Mouse (Mus musculus): ENCODE results near the gene Gtf3c3.

Gtf3c3 gene

DNA sequence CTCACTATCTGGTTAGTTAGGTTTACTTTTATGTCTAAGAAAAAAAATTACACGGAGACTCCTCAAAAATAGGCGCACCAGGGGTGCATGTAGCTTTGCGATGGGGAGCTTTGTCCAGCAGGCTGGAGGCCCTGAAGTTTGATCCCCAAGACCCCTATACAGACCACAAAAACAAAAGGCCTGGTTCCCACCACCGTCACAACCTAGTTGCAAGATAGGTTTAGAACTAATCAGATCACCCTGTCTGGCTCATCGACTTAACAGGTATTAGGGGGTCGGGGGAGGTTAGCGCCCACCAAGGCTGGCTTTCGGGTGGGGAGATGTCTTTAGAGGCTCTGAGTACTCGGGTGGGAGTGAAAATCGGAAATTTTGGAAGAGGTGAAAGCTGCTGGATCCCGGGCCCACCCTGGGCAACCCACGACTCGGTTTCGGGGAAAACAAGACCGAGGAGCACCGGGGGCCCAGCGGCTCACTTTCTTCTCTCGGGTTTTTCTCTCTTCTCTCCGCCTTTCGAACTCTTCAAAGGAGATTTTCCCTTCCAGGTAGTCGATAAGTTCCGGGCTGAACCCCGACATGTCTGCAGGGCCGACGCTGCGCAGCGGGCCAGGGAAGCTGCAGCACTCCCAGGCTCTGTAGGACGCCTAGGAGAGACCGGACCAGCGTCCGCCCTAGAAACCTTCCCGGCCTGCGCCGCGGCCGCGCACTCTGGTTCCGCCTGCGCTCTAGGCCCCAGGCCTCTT, at the start of gene Gtf3c3:
Gene Gtf3c3, minus strand, starts transcription at position 632 of the 740 bp plus-strand sequence.
- peak; percentile 81 for DNase-seq

GRCm38 (mm10) chr1:54484744-54485420, 46.1 kb upstream of the Gtf3c3 start:
- DNase-seq = no peak

DNA sequence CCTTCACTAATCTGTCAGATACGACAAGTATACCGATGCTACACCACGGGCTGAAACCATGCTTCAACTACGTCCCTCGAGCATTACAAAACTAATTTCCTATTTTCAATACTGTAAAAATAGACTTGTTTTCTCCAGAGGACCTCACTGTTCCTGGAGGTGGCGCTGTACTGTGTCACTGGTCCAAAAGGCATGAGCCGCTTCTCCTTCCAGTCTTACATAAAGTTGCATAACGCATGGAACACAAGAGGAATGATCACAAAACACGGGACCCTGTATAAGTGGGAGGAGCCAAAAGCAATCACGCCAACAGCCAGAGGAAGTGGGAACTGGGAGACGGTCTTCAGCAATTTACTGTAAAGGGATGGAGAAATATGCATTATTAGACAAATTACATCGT, 41.7 kb upstream of the Gtf3c3 start:
- no peak for DNase-seq

DNA sequence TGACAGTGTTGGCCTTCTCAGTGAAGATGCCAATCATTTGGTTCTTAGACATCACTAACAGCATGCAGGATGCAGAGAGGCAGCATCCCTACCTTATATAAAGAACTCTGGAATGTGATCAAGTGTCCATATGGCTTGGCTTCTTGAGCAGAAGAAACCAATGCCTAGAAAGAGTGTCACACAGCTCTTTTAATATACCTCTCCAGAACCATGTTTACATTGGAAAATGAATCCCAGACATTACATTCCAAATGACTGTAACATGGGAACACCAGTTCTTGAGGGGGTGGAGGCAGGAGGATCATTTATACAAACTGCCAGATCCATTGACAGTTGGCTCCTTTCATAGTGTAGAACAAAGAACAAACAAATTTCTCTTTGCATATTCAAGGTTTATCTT, 29.9 kb upstream of the Gtf3c3 start:
- no peak for DNase-seq

GRCm38 (mm10) chr1:54467366-54467765, 28.6 kb upstream of the Gtf3c3 start:
- no peak for DNase-seq

DNA sequence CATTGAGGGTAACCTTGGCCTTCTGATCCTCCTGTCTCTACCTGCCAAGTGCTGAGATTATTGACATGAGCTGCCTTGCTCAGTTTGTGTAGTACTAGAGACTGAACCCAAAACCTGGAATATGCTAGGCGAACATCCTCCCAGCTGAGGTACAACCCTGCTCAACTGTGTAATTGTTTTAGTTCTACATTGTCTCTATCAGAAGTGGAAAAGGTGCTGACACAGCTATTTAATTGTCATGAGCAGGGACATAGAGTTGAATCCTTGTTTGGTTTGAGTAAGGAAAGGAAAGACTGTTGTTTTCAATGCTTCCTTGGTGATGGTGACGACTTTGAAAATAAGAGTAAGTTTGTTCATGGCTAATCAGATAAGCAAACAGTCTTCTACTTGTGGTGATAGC, 13.3 kb upstream of the Gtf3c3 start:
- DNase-seq = no peak

- DNase-seq = no peak
Measured at GRCm38 (mm10) chr1:54448833-54449232, 10.1 kb upstream of the Gtf3c3 start.

GRCm38 (mm10) chr1:54443641-54444040, 4.9 kb upstream of the Gtf3c3 start:
- DNase-seq = no peak

GRCm38 (mm10) chr1:54439080-54439476, 307 bp upstream of the Gtf3c3 start:
- no peak for DNase-seq

- DNase-seq = no peak
Measured at GRCm38 (mm10) chr1:54422195-54422750, 16.5 kb downstream of the Gtf3c3 start.

- DNase-seq = no peak
Measured at GRCm38 (mm10) chr1:54421670-54422069, 17.1 kb downstream of the Gtf3c3 start.

- DNase-seq = no peak
Measured at GRCm38 (mm10) chr1:54402736-54403135, 36.0 kb downstream of the Gtf3c3 start.

GRCm38 (mm10) chr1:54384221-54384620, 54.5 kb downstream of the Gtf3c3 start:
- no peak for DNase-seq

DNA sequence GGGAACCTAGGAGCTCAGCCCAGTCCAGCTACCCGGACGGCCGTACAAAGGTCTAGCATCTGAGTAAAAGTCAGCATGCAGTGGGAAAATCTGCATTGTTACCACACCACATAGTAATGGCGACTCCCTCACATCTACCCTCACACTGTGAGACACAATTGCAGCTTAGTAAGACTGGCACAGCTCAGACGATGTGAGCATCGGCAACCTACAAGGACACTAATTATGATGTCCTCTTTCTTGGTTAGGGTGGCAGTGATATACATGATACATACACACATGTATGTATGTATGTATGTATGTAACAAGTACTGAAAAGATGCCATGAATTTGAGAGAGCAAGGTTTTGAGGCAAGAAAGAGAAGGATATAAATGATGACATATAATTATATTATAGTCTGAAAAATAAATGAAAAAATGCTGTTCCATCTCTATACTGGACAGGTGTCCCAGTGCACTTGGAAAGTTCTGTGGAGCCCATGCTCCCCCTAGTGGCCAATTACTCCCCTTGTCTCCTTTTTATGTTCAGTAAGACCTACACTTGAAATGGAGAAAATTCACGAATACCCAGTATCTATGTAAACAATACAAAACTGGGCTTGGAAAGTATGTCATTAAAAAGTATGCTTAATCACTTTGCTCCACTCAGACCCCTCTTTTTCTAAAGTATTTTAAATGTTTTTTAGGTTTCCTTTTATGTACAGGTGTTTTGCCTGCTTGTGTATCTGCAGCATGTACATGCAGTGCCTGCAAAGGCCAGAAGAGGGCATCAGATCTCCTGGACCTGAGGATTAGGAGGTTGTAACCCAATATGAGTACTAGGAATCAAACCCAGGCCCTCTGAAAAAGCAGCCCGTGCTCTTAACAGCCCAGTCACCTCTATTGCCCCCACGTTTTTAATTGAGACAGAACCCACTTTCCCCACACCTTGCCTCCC, 57.5 kb downstream of the Gtf3c3 start:
- peak; percentile 76 for DNase-seq

GRCm38 (mm10) chr1:54377506-54378051, 61.2 kb downstream of the Gtf3c3 start:
- DNase-seq = peak; percentile 16

GRCm38 (mm10) chr1:54356566-54356965, 82.2 kb downstream of the Gtf3c3 start:
- no peak for DNase-seq

DNA sequence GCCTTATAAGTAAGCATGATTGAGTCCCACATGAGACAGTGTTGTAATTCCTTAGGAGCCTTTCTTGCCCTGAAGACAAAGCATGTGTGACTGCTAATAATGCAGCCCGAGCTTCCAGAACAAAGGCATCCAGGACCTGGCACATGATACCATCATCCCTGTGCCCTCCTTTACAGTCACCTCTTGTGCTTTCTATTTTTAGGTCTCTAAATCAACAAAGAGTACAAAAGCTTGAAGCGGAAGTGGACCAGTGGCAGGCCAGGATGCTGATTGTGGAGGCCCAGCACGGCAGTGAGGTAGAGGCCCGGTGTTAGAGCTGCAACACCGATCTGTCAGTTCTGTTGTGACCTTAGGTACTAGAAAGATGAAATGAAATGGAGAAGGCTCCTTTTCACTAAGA, 83.3 kb downstream of the Gtf3c3 start:
- no peak for DNase-seq

DNA sequence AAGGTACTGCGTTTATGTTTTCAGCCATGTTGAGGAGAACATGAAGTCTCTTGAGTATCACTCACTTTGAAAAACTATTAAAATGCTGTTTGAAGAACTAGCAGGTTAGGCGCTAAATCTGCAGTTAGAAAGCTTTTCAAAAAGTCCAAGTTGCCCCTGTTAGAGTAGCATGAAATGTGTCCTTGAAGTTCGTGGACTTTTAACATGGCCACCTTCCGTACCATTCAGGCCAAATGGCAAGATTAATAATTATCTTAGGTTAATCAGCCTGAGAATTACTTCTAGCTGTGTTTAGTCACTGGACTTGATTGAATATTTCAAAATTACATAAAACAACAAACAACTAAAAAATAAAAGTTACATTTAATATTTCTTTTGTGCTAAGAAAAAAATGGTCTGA, 84.0 kb downstream of the Gtf3c3 start:
- peak; percentile 73 for DNase-seq
